Mouse (Mus musculus): ENCODE data around the gene Spon1. TPM values are rescaled to one million over a fixed set of nuclear protein-coding genes. Genes with fewer than 3 reads are reported as not detected.

Spon1 gene
- polyA plus RNA-seq, 1 experiment from 2014 or later, result 19.8 TPM

GRCm38 (mm10) chr7:113828122-113828571 is 62.3 kb downstream of the Spon1 start:
- Histone ChIP-seq H3K9ac (replicated peaks; ENCODE audit: low read depth, low read length) (no peak overlapping the region), H3K27me3 (ENCODE audit: control insufficient read depth, insufficient read depth, low read length) (no peaks in the 10 kb centered on the region), H3K4me2 (replicated peaks; ENCODE audit: low read depth, low read length) (no peak overlapping the region), H3K4me3 (ENCODE audit: low read depth, low read length) (no peak overlapping the region), H3K27ac (ENCODE audit: low read length) (no peak overlapping the region), H3K9me3 (ENCODE audit: control insufficient read depth, low read depth, low read length) (no peaks in the 10 kb centered on the region), H3K4me1 (ENCODE audit: control insufficient read depth, insufficient read depth, low read length) (peaks cover 13% of the 10 kb centered on the region), H3K36me3 (ENCODE audit: control insufficient read depth, insufficient read depth, low read length) (no peaks in the 10 kb centered on the region)
- no peak for ATAC-seq (ENCODE audit: insufficient number of reproducible peaks, insufficient read depth, low FRiP score, low read depth)
- WGBS, result 44% methylated on average over 2 of the region's 2 CpGs

DNA sequence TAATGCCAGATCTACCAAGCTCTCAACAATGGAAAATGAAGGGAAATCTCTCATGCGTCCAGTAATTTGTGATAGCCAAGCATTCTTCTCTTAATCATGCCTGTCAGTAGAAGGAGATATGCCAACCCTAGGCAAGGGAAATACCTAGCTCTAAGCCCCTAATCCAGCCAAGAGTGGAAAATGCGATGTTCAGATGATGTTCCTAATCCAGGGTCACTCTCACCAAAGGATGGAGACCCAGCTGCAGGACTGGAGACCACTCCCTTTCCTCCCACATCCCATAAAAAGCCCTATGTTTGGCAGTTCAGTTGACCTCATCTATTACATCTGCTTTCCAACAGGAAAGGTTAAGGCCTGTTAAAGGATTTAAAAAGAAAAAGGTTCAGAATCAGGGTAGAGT is 62.8 kb downstream of the Spon1 start:
- H3K4me1 ChIP-seq (ENCODE audit: control insufficient read depth, insufficient read depth, low read length), result peaks cover 13% of the 10 kb centered on the region
- no peak overlapping the region for H3K4me3 ChIP-seq (ENCODE audit: low read depth, low read length)
- H3K4me2 ChIP-seq (replicated peaks; ENCODE audit: low read depth, low read length), result no peak overlapping the region
- ATAC-seq (ENCODE audit: insufficient number of reproducible peaks, insufficient read depth, low FRiP score, low read depth), result no peak
- 32% methylated on average over 2 of the region's 2 CpGs for WGBS
- no peak overlapping the region for H3K27ac ChIP-seq (ENCODE audit: low read length)
- no peaks in the 10 kb centered on the region for H3K36me3 ChIP-seq (ENCODE audit: control insufficient read depth, insufficient read depth, low read length)
- H3K9me3 ChIP-seq (ENCODE audit: control insufficient read depth, low read depth, low read length), result no peaks in the 10 kb centered on the region
- H3K9ac ChIP-seq (replicated peaks; ENCODE audit: low read depth, low read length), result no peak overlapping the region
- no peaks in the 10 kb centered on the region for H3K27me3 ChIP-seq (ENCODE audit: control insufficient read depth, insufficient read depth, low read length)

- H3K4me3 ChIP-seq (ENCODE audit: low read depth, low read length), result no peak overlapping the region
- no peak overlapping the region for H3K27ac ChIP-seq (ENCODE audit: low read length)
- H3K9ac ChIP-seq (replicated peaks; ENCODE audit: low read depth, low read length), result no peak overlapping the region
- no peaks in the 10 kb centered on the region for H3K9me3 ChIP-seq (ENCODE audit: control insufficient read depth, low read depth, low read length)
- no peak for ATAC-seq (ENCODE audit: insufficient number of reproducible peaks, insufficient read depth, low FRiP score, low read depth)
- H3K27me3 ChIP-seq (ENCODE audit: control insufficient read depth, insufficient read depth, low read length), result no peaks in the 10 kb centered on the region
- H3K4me2 ChIP-seq (replicated peaks; ENCODE audit: low read depth, low read length), result no peak overlapping the region
- WGBS, result 87% methylated on average over 4 of the region's 4 CpGs
- no peaks in the 10 kb centered on the region for H3K4me1 ChIP-seq (ENCODE audit: control insufficient read depth, insufficient read depth, low read length)
- H3K36me3 ChIP-seq (ENCODE audit: control insufficient read depth, insufficient read depth, low read length), result no peaks in the 10 kb centered on the region
Observed at GRCm38 (mm10) chr7:113837151-113837550, 71.4 kb downstream of the Spon1 start.

DNA sequence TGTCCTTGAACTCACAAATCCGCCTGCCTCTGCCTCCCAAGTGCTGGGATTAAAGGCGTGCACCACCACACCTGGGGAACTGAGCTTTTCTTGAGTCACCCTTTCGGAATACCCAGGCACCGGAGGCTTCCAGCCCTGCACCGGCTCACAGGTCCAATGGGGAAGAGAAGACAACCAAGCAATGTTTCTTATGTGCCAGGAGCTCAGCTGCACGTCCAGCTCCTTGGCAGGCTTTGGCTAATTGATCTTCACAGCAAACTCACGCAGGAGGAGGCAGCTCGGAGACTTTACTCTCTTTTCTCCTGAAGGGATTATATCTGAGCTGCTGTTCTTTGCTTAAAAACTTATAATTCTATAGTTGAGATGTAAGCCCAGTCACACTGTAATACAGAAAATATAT is 73.6 kb downstream of the Spon1 start:
- no peak overlapping the region for H3K4me2 ChIP-seq (replicated peaks; ENCODE audit: low read depth, low read length)
- no peaks in the 10 kb centered on the region for H3K27me3 ChIP-seq (ENCODE audit: control insufficient read depth, insufficient read depth, low read length)
- no peak overlapping the region for H3K27ac ChIP-seq (ENCODE audit: low read length)
- WGBS, result 73% methylated on average over 8 of the region's 8 CpGs
- no peak for ATAC-seq (ENCODE audit: insufficient number of reproducible peaks, insufficient read depth, low FRiP score, low read depth)
- H3K9me3 ChIP-seq (ENCODE audit: control insufficient read depth, low read depth, low read length), result no peaks in the 10 kb centered on the region
- H3K9ac ChIP-seq (replicated peaks; ENCODE audit: low read depth, low read length), result no peak overlapping the region
- H3K4me1 ChIP-seq (ENCODE audit: control insufficient read depth, insufficient read depth, low read length), result no peaks in the 10 kb centered on the region
- H3K4me3 ChIP-seq (ENCODE audit: low read depth, low read length), result no peak overlapping the region
- H3K36me3 ChIP-seq (ENCODE audit: control insufficient read depth, insufficient read depth, low read length), result no peaks in the 10 kb centered on the region

- 86% methylated on average over 2 of the region's 2 CpGs for WGBS
Observed at GRCm38 (mm10) chr7:113841521-113841920, 75.7 kb downstream of the Spon1 start.

DNA sequence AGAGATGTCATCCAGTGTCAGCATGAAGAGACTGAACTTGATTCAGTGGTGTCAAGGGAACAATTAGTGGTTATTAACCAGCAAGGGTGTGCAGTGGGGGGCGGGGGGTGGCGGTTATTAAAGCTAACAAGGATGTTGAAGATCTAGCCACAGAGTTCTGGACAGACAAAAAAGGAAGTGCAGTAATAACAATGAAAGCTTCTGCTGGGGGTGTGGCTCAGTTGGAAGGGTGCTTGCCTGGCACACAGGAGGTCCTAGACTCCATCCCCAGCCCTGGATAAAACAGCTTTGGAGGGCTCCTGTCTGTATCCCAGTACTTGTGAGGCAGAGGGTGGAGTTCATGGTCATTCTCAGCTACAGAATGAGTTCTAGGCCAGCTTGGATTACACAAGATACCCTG is 77.4 kb downstream of the Spon1 start:
- no peaks in the 10 kb centered on the region for H3K4me1 ChIP-seq (ENCODE audit: control insufficient read depth, insufficient read depth, low read length)
- WGBS, result 83% methylated on average over 2 of the region's 2 CpGs
- H3K4me3 ChIP-seq (ENCODE audit: low read depth, low read length), result no peak overlapping the region
- H3K9me3 ChIP-seq (ENCODE audit: control insufficient read depth, low read depth, low read length), result no peaks in the 10 kb centered on the region
- H3K9ac ChIP-seq (replicated peaks; ENCODE audit: low read depth, low read length), result no peak overlapping the region
- no peaks in the 10 kb centered on the region for H3K27me3 ChIP-seq (ENCODE audit: control insufficient read depth, insufficient read depth, low read length)
- no peaks in the 10 kb centered on the region for H3K36me3 ChIP-seq (ENCODE audit: control insufficient read depth, insufficient read depth, low read length)
- no peak overlapping the region for H3K27ac ChIP-seq (ENCODE audit: low read length)
- H3K4me2 ChIP-seq (replicated peaks; ENCODE audit: low read depth, low read length), result no peak overlapping the region
- ATAC-seq (ENCODE audit: insufficient number of reproducible peaks, insufficient read depth, low FRiP score, low read depth), result no peak

More at GRCm38 (mm10) chr7:113841521-113841920, 75.7 kb downstream of the Spon1 start:
- H3K27me3 ChIP-seq (ENCODE audit: control insufficient read depth, insufficient read depth, low read length), result no peaks in the 10 kb centered on the region
- no peaks in the 10 kb centered on the region for H3K4me1 ChIP-seq (ENCODE audit: control insufficient read depth, insufficient read depth, low read length)
- H3K4me3 ChIP-seq (ENCODE audit: low read depth, low read length), result no peak overlapping the region
- no peak overlapping the region for H3K9ac ChIP-seq (replicated peaks; ENCODE audit: low read depth, low read length)
- H3K9me3 ChIP-seq (ENCODE audit: control insufficient read depth, low read depth, low read length), result no peaks in the 10 kb centered on the region
- ATAC-seq (ENCODE audit: insufficient number of reproducible peaks, insufficient read depth, low FRiP score, low read depth), result no peak
- H3K27ac ChIP-seq (ENCODE audit: low read length), result no peak overlapping the region
- H3K36me3 ChIP-seq (ENCODE audit: control insufficient read depth, insufficient read depth, low read length), result no peaks in the 10 kb centered on the region
- H3K4me2 ChIP-seq (replicated peaks; ENCODE audit: low read depth, low read length), result no peak overlapping the region

- H3K27ac ChIP-seq (ENCODE audit: low read length), result no peak overlapping the region
- no peak overlapping the region for H3K9ac ChIP-seq (replicated peaks; ENCODE audit: low read depth, low read length)
- ATAC-seq (ENCODE audit: insufficient number of reproducible peaks, insufficient read depth, low FRiP score, low read depth), result no peak
- H3K27me3 ChIP-seq (ENCODE audit: control insufficient read depth, insufficient read depth, low read length), result no peaks in the 10 kb centered on the region
- WGBS, result 65% methylated on average over 5 of the region's 5 CpGs
- H3K36me3 ChIP-seq (ENCODE audit: control insufficient read depth, insufficient read depth, low read length), result no peaks in the 10 kb centered on the region
- H3K4me1 ChIP-seq (ENCODE audit: control insufficient read depth, insufficient read depth, low read length), result no peaks in the 10 kb centered on the region
- no peaks in the 10 kb centered on the region for H3K9me3 ChIP-seq (ENCODE audit: control insufficient read depth, low read depth, low read length)
- no peak overlapping the region for H3K4me3 ChIP-seq (ENCODE audit: low read depth, low read length)
- H3K4me2 ChIP-seq (replicated peaks; ENCODE audit: low read depth, low read length), result no peak overlapping the region
Observed at GRCm38 (mm10) chr7:113845191-113845590, 79.4 kb downstream of the Spon1 start.

DNA sequence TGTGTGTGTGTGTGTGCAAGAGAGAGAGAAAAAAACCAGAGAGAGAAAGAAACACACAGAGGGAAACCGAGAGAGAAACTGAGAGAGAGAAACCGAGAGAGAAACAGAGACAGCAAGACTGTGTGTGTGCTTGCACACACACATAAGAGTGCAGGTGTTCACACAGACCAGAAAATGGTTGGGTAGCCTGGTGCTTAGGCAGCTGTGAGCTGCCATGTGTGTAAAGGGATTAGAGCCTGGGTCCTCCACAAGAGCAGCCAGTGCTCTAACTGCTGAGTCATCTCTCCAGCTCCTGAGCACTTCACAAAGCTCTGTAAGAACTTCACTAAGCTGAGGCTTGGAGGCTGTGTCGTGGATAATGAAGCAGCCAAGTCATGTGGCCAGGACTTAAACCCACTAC is 80.8 kb downstream of the Spon1 start:
- Histone ChIP-seq H3K4me1 (ENCODE audit: control insufficient read depth, insufficient read depth, low read length) (no peaks in the 10 kb centered on the region), H3K36me3 (ENCODE audit: control insufficient read depth, insufficient read depth, low read length) (no peaks in the 10 kb centered on the region), H3K4me2 (replicated peaks; ENCODE audit: low read depth, low read length) (no peak overlapping the region), H3K9me3 (ENCODE audit: control insufficient read depth, low read depth, low read length) (no peaks in the 10 kb centered on the region), H3K27ac (ENCODE audit: low read length) (no peak overlapping the region), H3K4me3 (ENCODE audit: low read depth, low read length) (no peak overlapping the region), H3K9ac (replicated peaks; ENCODE audit: low read depth, low read length) (no peak overlapping the region), H3K27me3 (ENCODE audit: control insufficient read depth, insufficient read depth, low read length) (no peaks in the 10 kb centered on the region)
- WGBS, result 47% methylated on average over 3 of the region's 3 CpGs
- ATAC-seq (ENCODE audit: insufficient number of reproducible peaks, insufficient read depth, low FRiP score, low read depth), result no peak

- Histone ChIP-seq H3K9ac (replicated peaks; ENCODE audit: low read depth, low read length) (no peak overlapping the region), H3K4me1 (ENCODE audit: control insufficient read depth, insufficient read depth, low read length) (no peaks in the 10 kb centered on the region), H3K27ac (ENCODE audit: low read length) (no peak overlapping the region), H3K36me3 (ENCODE audit: control insufficient read depth, insufficient read depth, low read length) (no peaks in the 10 kb centered on the region), H3K9me3 (ENCODE audit: control insufficient read depth, low read depth, low read length) (no peaks in the 10 kb centered on the region), H3K27me3 (ENCODE audit: control insufficient read depth, insufficient read depth, low read length) (no peaks in the 10 kb centered on the region), H3K4me2 (replicated peaks; ENCODE audit: low read depth, low read length) (no peak overlapping the region), H3K4me3 (ENCODE audit: low read depth, low read length) (no peak overlapping the region)
- no peak for ATAC-seq (ENCODE audit: insufficient number of reproducible peaks, insufficient read depth, low FRiP score, low read depth)
- 75% methylated on average over 7 of the region's 7 CpGs for WGBS
Observed at GRCm38 (mm10) chr7:113847041-113847819, 81.4 kb downstream of the Spon1 start.

All from stomach, embryonic 14.5 days (tissue).